Mouse (Mus musculus) G1E (cell line): ENCODE results near the gene Afap1l2.

ENCODE experiments used
- CTCF ChIP-seq: IDR thresholded peaks from 2 replicates; pipeline ENCODE4 v1.5.1; 2012; ENCODE audit warnings: low read depth, low read length, inconsistent platforms, mixed read lengths
- GATA1 ChIP-seq: IDR thresholded peaks from 2 replicates; pipeline ENCODE4 v1.6.1; 2012; ENCODE audit warnings: borderline replicate concordance, low read length, inconsistent platforms, mixed read lengths
- POLR2AphosphoS5 ChIP-seq: IDR thresholded peaks from 2 replicates; pipeline ENCODE4 v1.6.1; 2012; ENCODE audit warnings: low read depth, low read length, inconsistent platforms; ENCODE audit not compliant: insufficient replicate concordance
- TAL1 ChIP-seq: conservative IDR thresholded peaks from 2 replicates; pipeline ENCODE4 v1.6.1; 2012; ENCODE audit warnings: low read depth, low read length, inconsistent platforms, mixed read lengths

DNA sequence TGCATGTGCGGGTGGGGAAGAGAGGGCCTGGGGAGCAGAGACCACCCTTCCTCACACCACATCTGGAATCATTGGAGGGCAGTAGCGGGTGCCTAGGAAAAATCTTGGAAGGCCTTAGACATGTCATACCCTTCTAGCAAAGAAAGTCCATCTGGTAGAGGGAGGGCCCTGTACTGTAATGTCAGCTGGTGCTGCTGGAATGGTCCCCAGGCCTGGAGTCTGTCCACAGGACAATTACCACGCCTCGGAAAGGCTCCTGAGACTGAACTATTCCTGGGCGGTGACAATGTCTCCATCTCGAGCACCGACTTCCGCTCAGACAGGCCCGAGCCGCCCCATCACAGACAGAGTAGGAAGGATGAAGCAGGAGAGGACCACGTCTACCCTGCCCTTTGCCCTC, 67.5 kb downstream of the Afap1l2 start:
- TF ChIP-seq GATA1: no peak
- TF ChIP-seq CTCF: no peak
- TF ChIP-seq TAL1: no peak
- no peak for TF ChIP-seq POLR2AphosphoS5
